Mouse (Mus musculus): ENCODE results near the gene Sfmbt1.
"Not testable (repeated sequence)": the region's sequence is repeated elsewhere in the genome, so short reads cannot be mapped to it uniquely, and the experiment has no call there.

Gene Sfmbt1

GRCm38 (mm10) chr14:30716051-30716952 lies 1.7 kb downstream of the Sfmbt1 start:
- peak; percentile 41 for DNase-seq (ENCODE audit: low read depth, low spot score)

GRCm38 (mm10) chr14:30716953-30717285 lies 2.3 kb downstream of the Sfmbt1 start:
- peak; percentile 9 for DNase-seq (ENCODE audit: low read depth, low spot score)

DNA sequence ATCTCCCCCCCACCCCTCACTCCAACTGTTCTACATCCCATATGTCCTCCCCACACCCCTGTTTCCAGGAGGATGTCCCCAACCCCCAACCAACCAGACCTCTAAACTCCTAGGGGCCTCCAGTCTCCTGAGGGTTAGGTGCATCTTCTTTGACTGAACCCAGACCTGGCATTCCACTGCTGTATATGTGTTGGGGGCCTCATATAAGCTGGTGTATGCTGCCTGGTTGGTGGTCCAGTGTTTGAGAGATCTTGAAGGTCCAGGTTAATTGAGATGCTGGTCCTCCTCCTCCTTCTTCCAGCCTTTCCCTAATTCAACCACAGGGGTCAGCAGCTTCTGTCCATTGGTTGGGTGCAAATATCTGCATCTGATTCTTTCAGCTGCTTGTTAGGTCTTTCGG lies 4.0 kb downstream of the Sfmbt1 start:
- DNase-seq (ENCODE audit: low read depth, low spot score) = not testable (repeated sequence)

GRCm38 (mm10) chr14:30719514-30719913 lies 4.9 kb downstream of the Sfmbt1 start:
- no peak for DNase-seq (ENCODE audit: low read depth, low spot score)

GRCm38 (mm10) chr14:30721850-30722249 lies 7.2 kb downstream of the Sfmbt1 start:
- no peak for DNase-seq (ENCODE audit: low read depth, low spot score)

GRCm38 (mm10) chr14:30722406-30722805 lies 7.8 kb downstream of the Sfmbt1 start:
- DNase-seq (ENCODE audit: low read depth, low spot score) = no peak

GRCm38 (mm10) chr14:30731896-30732295 lies 17.2 kb downstream of the Sfmbt1 start:
- DNase-seq (ENCODE audit: low read depth, low spot score) = no peak

DNA sequence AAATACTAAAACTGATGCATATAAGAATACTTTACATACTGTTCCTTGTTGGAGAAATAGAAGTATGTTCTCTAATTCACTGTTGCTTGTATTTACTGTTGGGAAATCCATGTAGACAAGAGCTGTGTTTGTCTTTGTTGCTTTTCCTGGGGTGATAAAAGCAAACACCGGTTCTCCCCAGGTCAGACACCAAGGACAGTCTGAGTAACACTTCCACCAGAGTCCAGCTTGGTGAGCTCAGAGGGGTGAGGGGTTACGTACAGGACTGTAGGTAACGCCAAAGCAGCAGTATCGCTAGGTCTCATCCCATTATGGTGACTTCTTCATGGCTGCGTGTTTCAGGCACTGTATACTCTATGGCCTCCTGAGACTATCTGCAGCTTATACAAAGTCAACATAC lies 20.0 kb downstream of the Sfmbt1 start:
- no peak for DNase-seq (ENCODE audit: low read depth, low spot score)

DNA sequence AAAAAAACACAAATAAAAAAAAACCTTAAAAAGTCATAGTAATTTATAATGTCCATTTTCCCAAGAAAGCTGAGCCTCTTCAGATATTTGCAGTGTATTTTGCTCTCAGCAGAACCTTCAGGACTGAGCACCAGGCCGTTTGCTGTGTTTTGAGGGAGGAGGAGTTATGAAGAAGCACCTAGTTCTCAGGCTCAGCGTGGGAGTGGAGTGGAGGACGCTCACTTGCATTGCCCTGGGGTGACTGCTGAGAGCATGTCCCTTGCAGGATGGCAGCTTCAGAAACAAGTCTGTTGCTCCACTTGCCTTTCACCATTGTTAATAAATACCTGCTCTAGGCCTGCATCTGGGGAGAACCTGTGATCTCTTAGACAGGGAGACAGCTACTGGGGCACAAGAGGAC lies 21.2 kb downstream of the Sfmbt1 start:
- DNase-seq (ENCODE audit: low read depth, low spot score) = no peak

GRCm38 (mm10) chr14:30736413-30736812 lies 21.8 kb downstream of the Sfmbt1 start:
- DNase-seq (ENCODE audit: low read depth, low spot score) = no peak

DNA sequence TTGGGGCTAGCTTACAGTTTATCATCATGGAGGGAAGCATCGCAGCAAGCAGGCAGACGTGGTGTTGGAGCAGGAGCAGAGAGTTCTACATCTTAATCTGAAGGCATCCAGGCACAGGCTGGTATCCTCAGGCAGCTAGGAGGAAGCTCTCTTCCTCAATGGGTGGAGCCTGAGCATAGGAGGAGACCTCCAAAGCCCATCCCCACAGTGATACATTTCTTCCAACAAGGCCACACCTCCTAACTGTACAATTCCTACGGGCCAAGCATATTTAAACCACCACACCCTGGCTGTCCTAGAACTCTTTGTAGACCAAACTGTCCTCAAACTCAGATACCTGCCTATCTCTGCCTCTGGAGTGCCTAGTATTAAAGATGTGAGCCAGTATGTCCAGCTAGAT lies 29.2 kb downstream of the Sfmbt1 start:
- no peak for DNase-seq (ENCODE audit: low read depth, low spot score)

GRCm38 (mm10) chr14:30746160-30746559 lies 31.5 kb downstream of the Sfmbt1 start:
- DNase-seq (ENCODE audit: low read depth, low spot score) = no peak

DNA sequence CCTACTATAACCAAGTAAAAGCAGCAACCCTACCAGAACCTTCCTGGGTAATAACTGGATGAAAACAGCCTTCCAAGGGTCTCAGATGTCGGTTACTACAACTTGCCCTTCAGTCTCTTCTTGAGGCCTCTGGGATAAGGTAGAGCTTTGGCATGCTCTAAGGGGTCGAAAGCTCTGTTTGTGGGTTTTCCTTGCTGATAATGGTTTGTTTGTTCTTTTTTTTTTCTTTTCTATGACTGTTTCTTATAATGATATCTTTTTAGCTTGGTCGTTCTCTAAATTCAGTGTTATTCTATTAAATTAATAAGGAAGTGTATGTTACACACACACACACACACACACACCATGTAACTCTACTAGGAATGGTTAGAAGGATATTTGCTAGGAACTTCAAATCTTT lies 42.6 kb downstream of the Sfmbt1 start:
- DNase-seq (ENCODE audit: low read depth, low spot score) = no peak

DNA sequence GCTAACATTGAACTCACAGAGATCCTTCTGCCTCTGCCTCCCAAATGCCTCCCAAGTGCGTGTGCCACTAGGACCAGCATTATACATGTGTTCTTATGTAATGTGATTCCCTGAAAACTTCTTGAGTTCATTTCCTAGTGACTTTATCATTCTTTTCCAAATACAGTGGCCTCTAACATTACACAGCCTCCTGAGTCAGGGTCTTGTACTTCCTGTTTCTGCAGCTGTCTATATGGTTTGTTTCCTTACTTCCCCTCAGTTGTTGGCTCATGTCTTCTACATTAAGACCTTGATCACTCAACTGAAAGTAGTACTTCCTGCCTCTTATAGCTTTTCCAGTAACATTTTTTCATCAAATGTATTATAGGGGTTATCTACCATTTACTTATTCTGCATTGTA lies 46.6 kb downstream of the Sfmbt1 start:
- no peak for DNase-seq (ENCODE audit: low read depth, low spot score)

DNA sequence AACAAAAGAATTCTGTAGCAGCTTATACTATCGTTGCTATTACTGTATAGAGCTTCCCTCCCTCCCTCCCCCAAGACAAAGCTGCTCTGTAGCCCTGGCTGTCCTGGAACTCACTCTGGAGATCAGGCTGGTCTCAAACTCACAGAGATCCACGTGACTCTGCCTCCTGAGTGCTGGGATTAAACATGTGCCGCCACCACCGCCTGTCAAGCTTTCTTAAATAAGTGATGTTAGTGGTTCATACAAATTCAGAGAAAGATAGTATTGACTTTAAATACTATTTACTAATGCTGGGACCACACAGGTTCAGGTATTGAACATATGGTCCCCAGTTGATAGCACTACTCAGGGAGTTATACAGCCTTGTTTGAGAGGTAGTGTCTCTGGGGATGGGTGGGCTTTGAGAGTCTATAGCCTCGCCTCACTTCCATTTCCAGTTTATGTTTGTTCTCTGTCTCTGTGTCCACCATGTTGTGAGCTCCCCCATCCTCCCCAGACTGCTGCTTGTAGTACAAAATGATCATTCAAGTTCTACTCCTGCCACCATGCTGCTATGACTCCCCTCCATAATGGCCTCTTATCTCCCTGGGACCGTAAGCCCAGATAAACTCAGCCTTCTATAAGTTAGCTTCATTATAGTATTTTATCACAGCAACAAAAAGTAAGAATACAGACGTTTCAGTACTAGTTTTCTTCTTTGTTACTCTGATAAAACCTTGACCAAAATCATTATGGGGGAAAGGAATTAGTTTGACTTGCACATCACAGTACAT lies 47.7 kb downstream of the Sfmbt1 start:
- DNase-seq (ENCODE audit: low read depth, low spot score) = no peak

GRCm38 (mm10) chr14:30762904-30763568 lies 48.4 kb downstream of the Sfmbt1 start:
- DNase-seq (ENCODE audit: low read depth, low spot score) = no peak

DNA sequence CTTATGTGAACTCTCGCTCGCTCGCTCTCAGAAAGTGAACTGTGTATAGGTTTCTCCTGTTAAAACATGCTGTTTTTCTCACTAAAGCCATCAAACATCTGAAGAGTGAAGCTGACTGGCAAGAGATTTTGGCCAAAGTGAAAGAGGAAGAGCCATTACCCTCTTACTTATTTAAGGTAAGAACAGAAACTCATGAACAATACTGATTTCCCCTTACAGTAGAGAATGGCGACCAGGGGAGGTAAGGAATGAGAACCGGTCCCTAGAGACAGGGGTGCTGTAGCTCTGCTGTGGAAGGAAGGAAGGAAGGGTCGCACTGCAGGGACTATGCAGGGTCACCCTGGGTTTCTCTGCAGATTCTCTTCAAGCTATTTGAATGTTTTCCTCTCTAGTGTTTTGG lies 70.0 kb downstream of the Sfmbt1 start:
- DNase-seq (ENCODE audit: low read depth, low spot score) = no peak

- DNase-seq (ENCODE audit: low read depth, low spot score) = no peak
These were observed 74.8 kb downstream of the Sfmbt1 start for GRCm38 (mm10) chr14:30789471-30789870.

DNA sequence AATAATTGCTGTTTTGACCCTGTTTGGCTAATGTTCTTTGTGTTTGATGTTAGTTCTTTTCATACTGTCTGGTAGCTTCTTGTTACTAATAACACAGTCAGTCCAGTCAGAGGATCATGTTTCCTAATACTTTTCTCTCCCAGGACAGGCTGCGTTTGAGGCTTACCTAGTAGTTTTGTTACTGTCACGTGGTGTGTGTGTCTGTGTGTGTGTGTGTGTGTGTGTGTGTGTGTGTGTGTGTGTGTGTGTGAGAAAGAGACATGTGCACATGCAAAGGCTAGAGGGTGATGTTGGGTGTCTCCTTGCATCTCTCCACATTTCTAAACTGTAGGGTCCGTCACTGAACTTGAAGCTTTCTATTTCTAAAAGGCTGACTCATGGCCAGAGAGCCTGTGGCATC lies 78.2 kb downstream of the Sfmbt1 start:
- DNase-seq (ENCODE audit: low read depth, low spot score) = no peak

DNA sequence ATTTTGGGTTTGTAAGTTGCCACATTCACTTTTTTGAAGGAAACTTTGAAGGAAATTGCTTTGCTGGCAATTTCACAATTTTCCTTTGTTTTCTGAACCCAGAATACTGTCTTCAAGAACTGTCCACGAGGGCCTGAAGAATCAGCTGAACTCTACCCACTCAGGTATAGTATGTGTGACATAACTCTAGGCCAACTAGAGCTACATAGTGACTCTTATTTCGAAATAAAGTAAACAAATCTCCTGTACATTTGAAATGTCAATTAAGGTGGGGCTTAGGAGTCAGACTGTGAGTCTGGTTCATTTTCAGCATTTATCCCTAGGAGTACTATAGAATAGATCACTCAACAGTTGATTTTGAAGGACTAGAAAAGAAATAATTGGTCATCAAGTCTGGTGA lies 87.1 kb downstream of the Sfmbt1 start:
- DNase-seq (ENCODE audit: low read depth, low spot score) = no peak

GRCm38 (mm10) chr14:30821136-30821535 lies 106.5 kb downstream of the Sfmbt1 start:
- DNase-seq (ENCODE audit: low read depth, low spot score) = no peak

DNA sequence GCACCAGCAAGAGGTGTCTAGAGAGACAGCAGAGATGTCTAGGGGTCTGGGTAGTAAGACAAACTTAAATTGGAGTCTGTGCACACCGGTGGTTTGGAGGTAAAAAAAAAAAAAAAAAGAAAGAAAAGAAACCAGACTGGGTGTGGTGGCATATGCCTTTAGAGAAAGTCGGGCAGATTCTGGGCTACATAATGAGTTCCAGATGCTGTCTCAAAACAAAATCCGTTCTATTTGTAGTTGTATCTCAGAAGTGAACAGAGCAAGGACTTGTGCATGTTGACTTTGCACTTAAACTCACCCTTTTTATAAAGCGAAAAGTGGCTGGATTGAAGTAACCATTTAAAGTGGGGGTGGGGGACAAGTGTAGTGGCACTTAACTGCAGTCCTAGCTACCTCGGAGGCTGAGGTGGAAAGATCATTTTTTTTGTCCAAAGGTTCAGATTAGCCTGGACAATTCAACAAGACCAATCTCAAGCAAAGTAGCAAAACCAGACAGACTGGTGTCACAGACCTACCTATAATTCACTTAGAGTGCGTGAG lies 109.9 kb downstream of the Sfmbt1 start:
- DNase-seq (ENCODE audit: low read depth, low spot score) = no peak

Measured in embryo, embryonic 11.5 days (tissue).